Mouse (Mus musculus) lung, postnatal 10 days (tissue): Measurements from ENCODE around the gene Gjb5.

Source experiments
- DNase-seq: peaks from one replicate; pipeline ENCODE4 v3.0.0; 2021

Gjb5 gene

DNA sequence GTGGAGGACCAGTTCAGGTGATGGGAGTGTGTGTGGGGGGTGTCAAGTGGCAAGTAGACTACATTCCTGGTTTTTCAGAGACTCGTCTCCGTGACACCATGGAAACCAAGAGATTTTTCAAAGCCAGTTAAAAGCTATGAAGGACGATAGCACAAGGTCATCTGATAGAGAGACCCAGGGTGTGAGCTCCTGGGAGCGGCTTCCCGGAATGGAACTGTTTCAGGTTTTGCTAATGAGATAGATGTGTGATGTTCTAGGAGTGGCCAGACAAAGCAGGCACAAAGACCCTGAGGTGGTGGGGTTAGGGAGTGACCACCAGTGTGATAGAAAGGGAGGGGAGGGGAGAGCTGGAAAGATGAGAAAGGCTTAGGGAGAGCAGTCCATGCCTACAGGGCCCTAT, 13.0 kb downstream of the Gjb5 start:
- DNase-seq = no peak

DNA sequence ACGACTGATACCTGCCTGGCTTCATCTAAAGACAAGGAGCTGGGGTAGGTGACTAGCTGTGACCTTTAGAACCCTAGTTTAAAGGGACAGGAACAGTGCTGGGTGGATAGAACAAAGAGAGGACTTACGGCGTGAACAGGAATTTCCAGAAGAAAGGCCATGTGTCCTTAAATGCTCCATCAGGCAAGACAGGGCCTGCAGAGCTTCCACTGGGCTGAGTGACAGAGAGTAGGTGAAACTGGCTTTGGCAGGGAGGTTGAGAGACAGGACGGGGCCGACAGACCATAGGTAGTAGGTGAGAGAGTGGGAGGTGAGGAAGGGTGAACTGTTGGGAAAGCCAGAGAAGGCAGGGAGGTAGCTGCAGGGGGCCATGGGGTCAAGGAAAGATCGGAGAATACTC, 16.6 kb downstream of the Gjb5 start:
- no peak for DNase-seq

DNA sequence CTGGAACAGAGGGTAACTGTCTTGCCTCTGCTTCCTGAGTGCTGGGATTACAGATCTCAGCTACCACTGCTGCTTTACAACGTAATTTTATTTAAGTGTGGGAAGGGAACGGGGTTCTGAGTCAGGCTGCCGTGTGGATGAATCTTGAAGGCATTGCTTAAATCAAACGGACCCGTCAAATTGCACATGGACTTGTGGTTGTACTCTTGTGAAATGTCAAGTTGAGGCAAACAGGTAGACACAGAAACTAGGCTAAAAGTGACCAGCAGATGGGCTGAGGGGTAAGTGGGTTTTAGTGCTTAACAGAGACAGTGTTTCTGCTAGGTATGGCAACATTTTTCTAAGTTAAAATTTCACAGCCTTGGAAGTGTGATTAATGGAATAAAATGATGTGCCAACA, 20.3 kb downstream of the Gjb5 start:
- no peak for DNase-seq

DNA sequence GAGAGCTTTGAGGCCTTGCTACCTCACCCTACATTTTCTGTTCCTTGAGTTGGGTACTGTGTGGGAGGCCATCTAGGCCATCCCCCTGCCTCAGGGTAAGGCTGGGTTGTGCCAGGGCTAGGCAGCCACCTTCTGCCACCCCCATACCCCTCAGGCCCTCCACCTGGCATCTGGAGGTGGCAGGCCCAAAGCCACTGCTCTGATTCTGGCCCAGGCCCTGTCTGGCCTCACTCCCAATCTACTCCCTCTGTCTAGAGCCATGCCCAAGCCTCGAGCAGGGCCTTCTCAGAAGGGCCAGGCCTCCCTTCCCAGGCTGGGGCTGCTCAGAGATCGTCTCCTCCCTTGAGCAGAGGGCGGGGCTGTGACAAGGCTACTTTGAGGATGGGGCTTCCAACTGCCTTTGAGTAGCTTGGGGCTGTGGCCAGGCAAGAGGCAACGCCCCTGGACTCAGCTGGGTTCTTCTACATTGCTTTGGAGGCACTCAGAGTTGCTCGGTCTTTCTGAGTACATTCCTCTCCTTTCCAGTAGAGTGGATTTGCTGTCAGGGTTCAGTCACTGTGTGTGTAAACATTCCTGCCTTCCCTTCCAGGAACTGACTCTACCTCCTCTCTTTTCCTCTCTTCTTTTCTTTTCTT, 23.0 kb downstream of the Gjb5 start:
- DNase-seq = no peak

DNA sequence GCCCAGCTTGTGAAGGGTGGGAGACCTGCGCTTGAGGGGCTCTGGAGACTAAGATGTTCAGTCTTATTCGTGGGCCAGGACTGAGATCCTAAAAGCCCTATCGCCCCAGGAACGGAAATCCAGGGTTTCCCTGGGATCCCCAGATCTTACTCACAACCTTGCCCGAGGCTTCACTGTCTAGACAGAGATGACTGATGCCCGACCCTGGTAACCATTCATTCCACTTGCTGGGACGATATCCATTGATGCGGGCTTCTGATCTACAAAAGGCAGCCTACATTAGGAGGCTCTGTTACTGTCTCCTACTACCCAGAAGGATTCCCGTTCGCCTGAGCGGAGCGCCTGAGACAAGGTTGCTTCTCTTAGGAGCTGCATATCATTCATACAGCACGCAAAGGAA, 26.8 kb downstream of the Gjb5 start:
- no peak for DNase-seq

DNA sequence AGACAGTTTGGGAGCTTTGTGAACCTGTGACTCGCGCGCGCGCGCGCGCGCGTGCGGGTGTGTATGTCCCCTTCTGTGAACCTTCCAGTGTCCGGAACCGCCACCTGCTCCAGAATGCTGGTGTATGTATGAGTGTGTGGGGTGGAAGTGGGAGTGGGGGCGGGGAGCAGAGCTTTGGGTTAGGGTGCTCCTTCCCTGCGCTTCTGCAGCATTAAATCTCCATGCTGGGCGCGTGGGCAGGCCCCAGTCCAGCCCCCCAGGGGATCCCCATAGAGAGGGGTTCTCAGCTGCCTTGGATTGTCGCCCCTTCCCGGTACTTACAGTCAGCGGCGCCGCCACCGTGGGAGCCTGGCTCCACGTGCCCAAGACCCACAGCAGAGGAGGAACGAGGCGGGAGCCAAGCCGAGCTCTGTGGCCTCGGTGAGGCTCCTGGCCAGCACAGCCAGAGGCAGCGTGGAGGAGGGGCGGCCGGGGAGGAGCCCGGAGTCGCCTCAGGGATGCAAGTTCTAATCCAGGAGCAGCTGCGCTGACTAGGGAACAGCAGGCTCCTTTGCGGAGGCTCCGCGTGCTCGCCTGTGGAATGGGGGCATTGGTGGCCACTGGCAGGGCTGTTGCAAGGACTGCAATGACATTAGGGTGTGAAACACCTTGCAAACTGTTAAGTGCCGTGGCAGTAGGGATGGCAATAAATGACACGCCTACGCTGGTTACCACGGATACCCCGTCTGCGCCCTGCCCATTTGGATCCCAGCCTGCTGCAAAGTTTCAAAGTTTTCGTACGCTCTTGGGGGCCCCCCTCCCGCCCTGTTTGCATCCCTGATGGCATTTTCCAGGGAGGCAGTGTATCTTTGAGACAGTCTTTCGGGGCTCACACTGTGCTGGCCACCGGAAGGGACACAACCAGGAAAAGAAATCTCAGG, 27.5 kb downstream of the Gjb5 start, which contains the start of gene Gjb3:
TSS of gene Gjb3 (minus strand) at position 664 of the 920 bp plus-strand sequence.
- DNase-seq = no peak

DNA sequence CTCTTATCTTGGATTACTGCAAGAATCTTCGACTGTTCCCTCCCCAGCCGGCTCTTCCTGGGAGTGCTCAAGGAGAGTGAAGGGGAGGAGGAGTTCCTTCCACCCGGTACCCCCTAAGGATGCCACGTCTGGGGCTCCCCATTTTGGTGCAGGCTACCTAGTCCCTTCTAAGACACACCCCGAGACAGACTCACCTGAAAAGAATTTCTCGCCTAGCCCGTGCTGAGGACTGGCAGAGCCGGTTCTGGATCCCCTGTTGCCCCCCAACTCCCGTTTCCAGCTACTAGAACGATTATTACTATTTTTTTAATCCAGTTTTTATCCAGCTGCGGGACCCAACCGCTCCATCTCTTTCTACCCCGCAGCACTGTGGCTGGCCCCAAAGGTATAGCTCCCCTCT, 28.2 kb downstream of the Gjb5 start:
- DNase-seq = no peak

DNA sequence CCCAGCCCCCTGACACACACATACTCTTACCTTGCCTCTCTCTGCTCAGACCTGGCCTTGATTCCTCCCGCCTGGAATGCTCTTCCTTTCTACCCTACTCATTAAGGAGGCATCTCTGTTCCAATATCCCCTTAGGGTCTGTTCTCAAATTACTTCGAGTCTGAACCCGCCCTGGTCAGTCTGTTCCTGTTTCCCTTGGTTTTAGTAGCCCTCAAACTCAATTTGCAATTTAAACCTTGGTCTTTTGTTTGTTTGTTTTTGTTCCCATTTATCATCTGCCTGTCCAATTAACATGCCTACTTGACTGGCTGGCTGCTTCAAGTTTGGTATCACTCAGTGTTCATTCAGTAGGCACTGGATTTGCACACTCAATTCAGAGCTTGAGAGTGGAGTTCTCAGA, 28.9 kb downstream of the Gjb5 start:
- no peak for DNase-seq

DNA sequence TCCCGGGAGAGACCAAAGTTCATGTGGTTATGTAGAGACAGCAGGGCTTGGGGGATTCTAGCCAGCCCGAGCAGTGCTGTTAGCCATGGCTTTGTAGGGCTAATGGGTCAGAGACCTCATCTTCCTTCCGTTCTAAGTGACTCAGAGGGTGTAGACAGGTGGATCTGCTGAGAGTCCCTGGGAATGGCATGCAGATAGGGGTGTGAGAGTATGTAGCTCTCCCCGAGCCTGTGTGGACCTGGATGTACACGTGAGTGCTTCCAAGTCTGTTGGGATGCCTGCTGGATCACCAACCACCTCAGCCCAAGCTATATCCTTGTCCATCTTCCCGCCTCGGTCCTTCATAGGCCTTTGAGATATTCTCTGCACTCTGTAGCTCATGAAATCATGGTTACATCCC, 29.6 kb downstream of the Gjb5 start:
- DNase-seq = no peak

DNA sequence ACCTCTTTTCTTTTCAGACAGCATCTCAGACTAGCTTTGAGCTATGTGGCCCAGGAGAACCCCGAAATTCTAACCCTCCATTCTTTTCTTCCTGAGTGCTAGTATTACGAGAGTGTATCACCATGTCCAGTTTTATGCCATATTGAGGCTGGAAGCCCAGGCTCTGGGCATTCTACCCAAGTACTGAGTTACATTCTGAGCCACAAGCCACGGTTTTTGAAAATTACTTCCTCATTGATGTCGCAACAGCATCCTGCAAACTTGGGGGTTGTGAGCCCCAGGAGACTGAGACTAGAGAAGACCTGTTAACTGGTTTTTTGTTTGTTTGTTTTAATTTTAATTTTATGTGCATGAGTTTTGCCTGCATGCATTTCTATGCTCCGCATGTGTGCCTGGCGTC, 30.2 kb downstream of the Gjb5 start:
- DNase-seq = no peak

DNA sequence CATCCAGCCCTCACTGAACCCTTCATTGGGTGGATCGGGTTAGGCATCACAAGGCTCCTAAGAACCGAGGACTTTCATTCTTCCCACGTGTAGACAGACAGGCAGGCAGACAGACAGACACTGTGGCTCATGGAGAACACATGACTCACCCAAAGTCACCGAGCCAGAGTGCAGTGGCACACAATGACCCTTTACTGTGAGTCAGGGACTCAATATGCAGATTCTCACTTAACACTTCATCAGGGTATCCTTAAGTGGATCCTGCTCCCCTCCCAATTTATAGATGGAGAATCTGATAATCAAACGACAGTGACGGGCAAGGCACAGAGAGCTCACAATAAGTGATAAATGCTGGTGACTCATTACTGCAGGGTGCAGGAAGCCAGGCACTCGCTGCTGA, 30.7 kb downstream of the Gjb5 start:
- no peak for DNase-seq

DNA sequence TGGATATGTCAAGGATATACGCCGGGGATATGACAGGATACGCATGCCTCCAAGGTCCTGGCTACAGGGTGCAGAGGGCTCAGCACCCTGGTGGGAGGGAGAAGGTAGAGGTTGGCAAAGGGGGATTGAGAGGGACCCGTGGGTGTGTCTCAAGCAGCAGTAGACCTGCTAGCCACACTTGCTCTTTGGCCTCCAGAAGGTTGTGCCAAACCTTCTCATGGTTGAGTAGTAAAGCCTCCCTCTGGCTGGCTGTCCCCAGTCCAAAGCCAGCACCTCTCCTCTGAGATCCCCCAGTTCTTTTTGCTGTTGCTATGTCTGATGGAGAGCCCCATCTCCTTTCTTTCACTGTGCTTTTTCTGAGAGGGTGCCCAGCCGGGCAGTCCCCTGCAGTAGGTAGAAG, 32.7 kb downstream of the Gjb5 start:
- DNase-seq = no peak

DNA sequence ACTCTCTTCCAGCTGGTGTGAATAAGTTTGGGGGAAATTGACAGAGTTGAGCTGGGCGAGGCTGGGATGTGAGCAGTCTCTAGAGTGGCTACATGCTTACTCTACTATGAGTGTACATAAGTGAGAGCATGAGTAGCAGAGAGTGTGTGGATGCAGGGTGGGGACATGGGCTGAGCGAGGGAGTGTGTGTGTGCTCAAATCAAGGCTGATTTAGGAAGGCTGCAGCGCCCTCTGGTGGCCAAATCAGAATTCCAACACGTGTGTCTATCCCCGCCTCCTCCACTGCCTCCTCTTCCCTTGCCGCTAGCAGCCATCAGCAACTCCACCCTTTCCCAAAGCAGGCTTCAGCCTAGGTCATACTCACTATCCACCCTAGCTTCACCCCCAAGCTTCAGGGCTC, 33.2 kb downstream of the Gjb5 start:
- DNase-seq = peak; percentile 86

DNA sequence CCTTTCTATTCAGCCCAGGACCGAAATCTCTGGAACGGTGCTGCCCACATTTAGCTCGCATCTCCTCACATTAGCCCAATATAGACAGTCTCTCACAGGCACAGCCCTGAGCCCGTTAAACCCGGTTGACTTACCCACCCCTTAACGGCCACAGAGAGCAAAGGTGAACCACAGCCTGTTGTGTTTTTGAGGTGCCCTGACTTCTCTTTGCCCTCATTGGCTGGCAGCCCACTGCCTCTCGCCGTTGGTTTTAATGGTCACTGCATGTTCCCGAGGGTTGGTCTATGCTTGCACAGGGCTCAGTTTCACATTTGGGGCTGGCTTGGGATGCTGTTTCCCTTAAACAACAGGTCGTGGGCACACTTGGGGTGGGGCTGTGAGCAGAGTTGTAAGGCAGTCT, 33.7 kb downstream of the Gjb5 start:
- DNase-seq = no peak

DNA sequence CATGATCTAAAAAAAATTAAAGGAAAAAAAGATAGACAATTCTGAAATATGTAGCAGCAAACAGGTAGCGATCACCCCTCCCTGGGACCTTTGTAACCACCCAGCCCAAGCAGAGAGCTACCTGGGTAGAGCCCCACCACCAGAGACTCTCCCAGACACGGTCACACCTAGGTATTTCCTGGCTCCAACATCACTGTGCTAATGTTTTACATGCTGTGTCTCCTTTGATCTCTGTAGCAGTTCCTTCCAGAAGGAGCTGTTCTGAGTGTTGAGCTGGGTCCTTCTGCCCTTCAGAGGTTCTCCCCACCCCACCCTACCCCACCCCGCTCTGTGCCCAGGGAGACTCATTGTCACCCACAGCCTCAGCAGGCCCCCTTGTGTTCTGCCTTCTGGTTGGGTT, 34.3 kb downstream of the Gjb5 start:
- no peak for DNase-seq

DNA sequence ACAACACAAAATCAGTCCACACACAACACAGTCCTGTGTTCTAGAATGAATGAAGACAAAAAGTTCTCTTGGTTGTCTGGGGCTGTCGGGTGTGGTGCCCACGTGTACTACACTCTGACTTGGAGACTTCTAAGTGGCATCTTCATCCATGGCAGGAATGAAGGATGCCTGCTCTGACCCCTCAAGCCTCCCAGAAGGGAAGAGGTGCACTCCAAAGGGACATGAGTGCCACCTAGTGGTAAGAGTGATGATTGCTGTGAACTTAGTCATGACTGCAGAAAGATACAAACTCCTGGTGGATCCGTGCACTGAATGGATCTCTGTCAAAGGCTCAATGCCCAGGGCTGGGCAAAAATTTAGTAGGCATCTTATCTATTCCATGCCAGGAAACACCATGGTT, 38.4 kb downstream of the Gjb5 start:
- peak; percentile 88 for DNase-seq

DNA sequence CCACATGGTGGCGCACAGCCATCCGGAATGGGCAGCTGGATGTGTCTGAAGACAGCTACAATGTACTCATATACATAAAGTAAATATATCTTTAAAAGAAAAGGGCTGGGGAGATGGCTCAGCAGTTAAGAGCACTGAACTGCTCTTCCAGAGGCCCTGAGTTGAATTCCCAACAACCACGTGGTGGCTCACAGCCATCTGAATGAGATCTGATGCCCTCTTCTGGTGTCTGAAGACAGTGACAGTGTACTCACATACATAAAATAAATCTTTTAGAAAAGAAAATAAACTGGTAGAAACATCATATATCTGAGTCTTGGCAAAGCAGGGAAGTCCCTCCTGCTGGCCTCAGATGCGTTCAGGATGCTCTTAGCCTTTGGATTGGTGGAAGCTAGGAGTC, 40.8 kb downstream of the Gjb5 start:
- peak; percentile 55 for DNase-seq

DNA sequence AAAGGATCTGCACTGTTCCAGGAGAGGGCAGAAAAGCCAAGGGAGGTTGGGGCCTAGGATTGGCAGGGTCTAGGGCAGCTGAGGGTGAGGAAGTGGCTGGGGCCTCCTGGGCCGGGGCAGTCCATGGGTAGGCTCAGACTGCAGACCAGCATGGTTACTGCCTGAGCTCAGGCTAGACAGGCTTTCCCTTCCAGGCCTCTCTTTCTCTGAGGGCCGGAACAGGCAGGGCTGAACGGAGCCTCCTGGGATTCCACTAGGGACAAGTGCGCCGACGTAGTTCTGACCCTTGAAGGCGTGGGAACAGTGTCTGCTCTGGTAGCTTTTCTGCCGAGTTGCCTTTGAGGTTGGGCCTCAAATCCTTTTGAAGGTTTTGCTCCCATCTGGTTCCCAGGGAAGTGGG, 42.2 kb downstream of the Gjb5 start:
- no peak for DNase-seq

DNA sequence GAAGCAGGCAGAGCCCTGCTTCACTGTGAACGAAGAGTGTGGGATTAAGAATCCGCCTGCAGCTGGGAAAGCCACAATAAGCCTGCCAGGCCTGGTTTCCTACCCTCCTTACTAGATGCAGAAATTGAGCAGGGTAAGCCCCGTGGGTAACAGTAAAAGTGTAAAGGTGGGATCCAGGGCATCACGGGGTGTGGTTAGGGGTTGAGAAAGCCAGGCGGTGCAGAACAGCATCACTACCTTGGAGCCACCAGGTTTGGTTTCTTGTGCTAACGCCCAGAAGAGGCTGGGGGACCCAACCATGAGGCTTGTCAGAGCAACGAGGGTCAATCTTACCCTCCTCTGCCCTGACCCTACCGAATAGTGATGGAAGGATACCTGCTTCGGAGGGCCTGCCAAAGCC, 43.4 kb downstream of the Gjb5 start:
- DNase-seq = no peak

DNA sequence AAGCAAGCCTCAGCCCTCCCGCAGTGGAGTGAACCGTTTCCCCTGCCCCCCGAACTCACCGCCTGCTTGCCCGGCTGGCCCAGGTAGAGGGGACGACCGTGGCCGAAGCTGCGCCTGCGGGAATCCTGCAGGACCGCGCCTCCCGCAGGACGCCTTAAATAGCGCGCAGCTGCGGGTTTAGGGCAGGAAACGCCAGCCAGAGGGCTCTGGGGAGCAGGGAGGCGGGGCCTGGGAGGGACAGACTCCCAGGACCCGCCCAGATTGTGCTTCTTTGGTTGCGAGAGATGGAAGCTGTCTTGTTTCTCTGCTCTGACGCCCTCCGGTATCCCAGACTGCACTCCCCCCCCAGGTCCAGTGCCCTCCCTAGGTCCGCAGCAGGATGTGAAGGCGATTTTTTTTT, 44.1 kb downstream of the Gjb5 start, which contains the start of gene Gja4:
TSS of gene Gja4 (minus strand) at position 179 of the 400 bp plus-strand sequence.
- peak; percentile 94 for DNase-seq

DNA sequence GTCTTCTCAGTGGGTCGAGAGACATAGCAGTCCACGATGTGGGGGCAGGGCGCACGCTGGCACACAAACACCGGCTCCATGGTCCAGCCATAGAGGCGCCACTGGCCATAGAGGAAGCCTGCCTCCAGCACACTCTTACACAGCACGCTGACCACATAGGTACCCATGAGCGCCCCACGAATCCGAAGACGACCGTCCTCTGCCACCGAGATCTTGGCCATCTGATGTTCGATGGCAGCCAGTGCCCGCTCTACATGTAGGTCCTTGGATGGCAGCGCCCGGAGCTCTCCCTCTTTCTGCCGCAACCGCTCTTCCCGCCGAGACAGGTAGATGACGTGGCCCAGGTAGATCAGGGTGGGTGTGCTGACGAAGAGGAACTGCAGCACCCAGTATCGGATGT, 45.6 kb downstream of the Gjb5 start:
- no peak for DNase-seq

DNA sequence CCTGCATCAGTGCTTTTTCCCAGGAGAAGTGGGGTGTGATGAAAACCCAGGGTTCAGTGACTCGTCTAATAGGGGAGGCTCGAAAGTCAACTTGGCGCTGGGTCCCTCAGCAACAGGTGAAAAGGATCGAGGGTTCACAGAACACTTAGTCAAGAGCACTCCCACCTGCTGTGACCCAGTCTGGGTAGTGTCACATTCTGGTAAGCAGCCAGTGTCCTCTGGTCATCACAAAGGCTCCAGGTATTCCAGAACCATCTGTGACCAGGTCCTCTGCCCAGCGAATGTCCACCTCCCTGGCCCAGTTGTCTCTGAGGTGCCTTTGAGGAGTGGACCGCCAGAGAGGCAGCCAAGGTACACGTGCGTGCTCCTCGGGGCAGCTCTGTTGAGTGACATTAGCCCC, 46.4 kb downstream of the Gjb5 start:
- DNase-seq = no peak

DNA sequence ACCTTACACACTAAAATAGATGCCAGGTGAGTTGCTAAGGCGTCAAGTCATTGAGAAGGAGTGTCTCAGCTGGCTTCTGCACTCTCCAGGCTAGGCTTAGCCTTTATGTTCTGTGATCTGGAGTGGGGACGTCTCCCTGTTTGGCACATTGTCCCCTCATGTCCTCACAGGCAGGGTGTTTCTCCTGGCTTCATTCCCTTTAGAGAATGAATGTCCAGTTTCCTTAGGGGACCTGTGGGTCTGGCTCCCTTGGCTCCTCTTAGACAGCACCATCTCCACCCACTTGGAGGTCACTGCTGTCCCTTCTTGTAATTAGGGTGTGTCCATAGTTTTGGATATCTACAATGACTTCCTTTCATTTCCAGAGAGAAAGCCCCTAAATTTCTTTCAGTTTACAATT, 51.1 kb downstream of the Gjb5 start:
- DNase-seq = no peak
